Mouse (Mus musculus): ENCODE results near the gene Asl. TPM values are rescaled to one million over a fixed set of nuclear protein-coding genes. Genes with fewer than 3 reads are reported as not detected.

The Asl gene
- total and polyA plus RNA-seq, 3 experiments = 3.2 to 5.9 (median 4.6) TPM

DNA sequence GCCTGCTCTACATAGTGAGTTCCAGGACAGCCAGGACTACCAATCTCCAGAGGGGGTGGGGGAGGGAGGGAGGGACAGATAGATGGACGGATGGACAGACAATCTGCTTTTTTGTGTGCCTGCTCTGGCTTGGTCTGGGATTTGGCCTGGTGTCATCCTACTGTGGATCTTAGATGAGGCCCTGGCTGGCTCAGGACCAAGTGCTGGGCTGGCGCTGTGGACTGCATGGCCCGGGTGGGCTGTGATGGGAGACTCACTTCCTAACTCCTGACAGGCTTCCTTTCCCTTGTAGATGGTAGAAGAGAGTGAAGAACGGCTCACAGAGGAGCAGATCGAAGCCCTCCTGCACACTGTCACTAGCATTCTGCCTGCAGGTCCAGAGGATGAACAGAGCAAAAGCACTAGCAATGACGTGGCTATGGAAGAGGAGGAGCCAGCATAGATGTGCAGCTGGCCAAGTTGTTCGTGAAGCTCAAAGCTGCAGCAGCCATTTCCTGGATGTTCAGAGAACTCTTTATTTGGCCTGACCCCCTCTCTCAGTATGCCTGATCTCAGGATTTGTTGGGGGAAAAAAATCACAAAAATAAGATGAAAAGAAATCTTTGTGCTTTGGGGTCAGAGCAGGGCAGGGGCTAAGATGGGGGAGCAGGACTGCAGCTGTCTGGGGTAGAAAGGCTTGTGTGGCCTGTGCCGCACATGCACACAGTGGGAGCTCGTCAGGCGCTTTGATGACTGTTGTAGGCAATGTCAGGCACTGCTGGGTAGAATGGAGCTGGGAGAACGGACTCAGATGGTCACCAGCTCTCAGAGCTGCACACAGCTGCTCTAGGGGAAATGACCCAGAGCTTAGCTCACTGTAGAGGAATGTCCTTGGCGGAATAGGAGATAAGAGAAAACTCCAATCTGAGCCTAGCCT, 30.6 kb upstream of the Asl start:
- Histone ChIP-seq H3K27ac (peak overlapping the region; percentile 83), H3K79me2 (replicated peaks; ENCODE audit: control insufficient read depth, insufficient read depth, low read length) (no peaks in the 10 kb centered on the region), H3K4me3 (no peak overlapping the region), H3K4me1 (ENCODE audit: control insufficient read depth, insufficient read depth, low read length) (peaks cover 24% of the 10 kb centered on the region), H3K27me3 (ENCODE audit: control insufficient read depth, insufficient read depth, low read length) (no peaks in the 10 kb centered on the region), H3K9ac (ENCODE audit: low read depth, low read length) (no peak overlapping the region), H3K36me3 (ENCODE audit: control insufficient read depth, insufficient read depth, low read length) (peaks cover 7% of the 10 kb centered on the region)
- DNase-seq = peak; percentile 58 to 63
- WGBS = 43% methylated on average over 12 of the region's 12 CpGs
- TF ChIP-seq EP300 (IDR thresholded peaks at IDR 0.05; ENCODE audit: insufficient read depth, low read depth, low read length) (peak; percentile 63; the same call in 1 of the 2 replicates), POLR2A (IDR thresholded peaks at IDR 0.05; ENCODE audit: insufficient read depth, low read depth, low read length) (peak; percentile 66; the same call in 1 of the 2 replicates), CTCF (IDR thresholded peaks at IDR 0.05) (no peak)
- intact Hi-C loops (cut with DNase I) = loop anchor here (5.0 kb wide), 1 partner anchor 63 kb away; no protein-coding TSS in a partner anchor

GRCm38 (mm10) chr5:130056303-130056702, 27.3 kb upstream of the Asl start:
- Histone ChIP-seq H3K4me3 (no peak overlapping the region), H3K36me3 (ENCODE audit: control insufficient read depth, insufficient read depth, low read length) (peaks cover 5% of the 10 kb centered on the region), H3K4me1 (ENCODE audit: control insufficient read depth, insufficient read depth, low read length) (peaks cover 19% of the 10 kb centered on the region), H3K27ac (no peak overlapping the region), H3K9ac (ENCODE audit: low read depth, low read length) (no peak overlapping the region), H3K79me2 (replicated peaks; ENCODE audit: control insufficient read depth, insufficient read depth, low read length) (no peaks in the 10 kb centered on the region), H3K27me3 (ENCODE audit: control insufficient read depth, insufficient read depth, low read length) (no peaks in the 10 kb centered on the region)
- TF ChIP-seq EP300 (IDR thresholded peaks at IDR 0.05; ENCODE audit: insufficient read depth, low read depth, low read length) (no peak), POLR2A (IDR thresholded peaks at IDR 0.05; ENCODE audit: insufficient read depth, low read depth, low read length) (no peak), CTCF (IDR thresholded peaks at IDR 0.05) (no peak)
- WGBS = 94% methylated on average over 2 of the region's 2 CpGs
- no peak for DNase-seq
- intact Hi-C loops (cut with DNase I) = loop anchor here (5.0 kb wide), 1 partner anchor 66 kb away; no protein-coding TSS in a partner anchor

DNA sequence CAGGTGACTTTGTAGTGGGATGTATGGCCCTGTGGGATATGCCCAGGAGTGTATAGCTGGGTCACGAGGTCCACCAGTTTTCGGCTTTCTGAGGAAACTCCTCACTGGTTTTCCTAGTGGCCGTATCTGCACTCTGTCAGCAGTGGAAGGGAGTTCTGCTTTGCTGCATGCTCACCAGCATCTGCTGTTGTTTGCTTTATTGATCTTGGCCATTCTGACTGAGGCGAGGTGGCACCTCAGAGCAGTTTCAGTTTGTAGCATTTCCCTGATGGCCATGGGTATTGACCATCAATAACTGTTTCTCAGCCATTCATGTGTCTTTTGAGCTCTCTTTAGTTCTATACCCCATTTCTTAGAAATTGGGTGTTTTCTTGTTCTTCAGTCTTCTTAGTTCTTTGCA, 26.6 kb upstream of the Asl start:
- Histone ChIP-seq H3K9ac (ENCODE audit: low read depth, low read length) (no peak overlapping the region), H3K27me3 (ENCODE audit: control insufficient read depth, insufficient read depth, low read length) (no peaks in the 10 kb centered on the region), H3K4me3 (no peak overlapping the region), H3K79me2 (replicated peaks; ENCODE audit: control insufficient read depth, insufficient read depth, low read length) (no peaks in the 10 kb centered on the region), H3K27ac (no peak overlapping the region), H3K36me3 (ENCODE audit: control insufficient read depth, insufficient read depth, low read length) (peaks cover 5% of the 10 kb centered on the region), H3K4me1 (ENCODE audit: control insufficient read depth, insufficient read depth, low read length) (peaks cover 16% of the 10 kb centered on the region)
- DNase-seq = no peak
- no peak for TF ChIP-seq CTCF (IDR thresholded peaks at IDR 0.05)
- no peak for TF ChIP-seq EP300 (IDR thresholded peaks at IDR 0.05; ENCODE audit: insufficient read depth, low read depth, low read length)
- WGBS = 95% methylated on average over 4 of the region's 4 CpGs
- intact Hi-C loops (cut with DNase I) = loop anchor here (5.0 kb wide), 1 partner anchor 67 kb away; no protein-coding TSS in a partner anchor

GRCm38 (mm10) chr5:130052955-130053354, 23.9 kb upstream of the Asl start:
- 79% methylated on average over 6 of the region's 6 CpGs for WGBS
- Histone ChIP-seq H3K9ac (ENCODE audit: low read depth, low read length) (no peak overlapping the region), H3K79me2 (replicated peaks; ENCODE audit: control insufficient read depth, insufficient read depth, low read length) (no peaks in the 10 kb centered on the region), H3K27me3 (ENCODE audit: control insufficient read depth, insufficient read depth, low read length) (no peaks in the 10 kb centered on the region), H3K4me3 (no peak overlapping the region), H3K4me1 (ENCODE audit: control insufficient read depth, insufficient read depth, low read length) (peaks cover 15% of the 10 kb centered on the region), H3K36me3 (ENCODE audit: control insufficient read depth, insufficient read depth, low read length) (peaks cover 3% of the 10 kb centered on the region; the same call in 1 of the 2 replicates), H3K27ac (peak overlapping the region; percentile 2; the same call in 1 of the 2 replicates)
- intact Hi-C loops (cut with DNase I) = no loop called here
- no peak for DNase-seq
- TF ChIP-seq POLR2A (IDR thresholded peaks at IDR 0.05; ENCODE audit: insufficient read depth, low read depth, low read length) = no peak
- TF ChIP-seq EP300 (IDR thresholded peaks at IDR 0.05; ENCODE audit: insufficient read depth, low read depth, low read length) = no peak
- no peak for TF ChIP-seq CTCF (IDR thresholded peaks at IDR 0.05)

DNA sequence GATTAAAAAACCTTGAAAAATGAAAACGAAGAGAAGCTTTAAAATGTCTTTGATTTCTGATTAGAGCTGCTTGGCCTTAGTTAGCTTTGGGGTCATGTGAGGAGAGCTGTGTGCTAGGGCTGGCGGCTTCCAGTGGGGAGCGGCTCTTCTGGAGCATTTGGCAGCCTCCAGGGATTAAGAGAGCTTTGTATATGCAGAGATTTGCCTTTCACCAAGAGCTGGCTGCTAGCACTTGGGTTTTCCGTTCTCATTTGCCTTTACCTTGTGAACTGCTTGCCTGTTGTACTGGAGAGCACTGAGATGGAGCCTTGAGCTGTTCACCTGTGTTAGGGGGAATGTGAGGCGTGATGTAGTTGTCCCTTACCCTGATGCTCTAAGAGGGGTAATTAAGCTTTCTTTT, 23.5 kb upstream of the Asl start:
- 34% methylated on average over 5 of the region's 5 CpGs for WGBS

More for the DNA sequence above, 23.5 kb upstream of the Asl start:
- TF ChIP-seq EP300 (IDR thresholded peaks at IDR 0.05; ENCODE audit: insufficient read depth, low read depth, low read length) = no peak
- no peak for TF ChIP-seq CTCF (IDR thresholded peaks at IDR 0.05)
- TF ChIP-seq POLR2A (IDR thresholded peaks at IDR 0.05; ENCODE audit: insufficient read depth, low read depth, low read length) = no peak
- Histone ChIP-seq H3K27me3 (ENCODE audit: control insufficient read depth, insufficient read depth, low read length) (no peaks in the 10 kb centered on the region), H3K79me2 (replicated peaks; ENCODE audit: control insufficient read depth, insufficient read depth, low read length) (no peaks in the 10 kb centered on the region), H3K4me3 (no peak overlapping the region), H3K36me3 (ENCODE audit: control insufficient read depth, insufficient read depth, low read length) (peaks cover 3% of the 10 kb centered on the region; the same call in 1 of the 2 replicates), H3K4me1 (ENCODE audit: control insufficient read depth, insufficient read depth, low read length) (peaks cover 15% of the 10 kb centered on the region), H3K27ac (peak overlapping the region; percentile 2; the same call in 1 of the 2 replicates), H3K9ac (ENCODE audit: low read depth, low read length) (no peak overlapping the region)
- intact Hi-C loops (cut with DNase I) = no loop called here
- DNase-seq = peak in 1 of 2 experiments; percentile 40

Measured in heart, adult 2 months (tissue).